Mouse (Mus musculus) heart, adult 2 months (tissue): ENCODE measurements around the gene Csk. TPM values are rescaled to one million over a fixed set of nuclear protein-coding genes. Genes with fewer than 3 reads are reported as not detected.

Experiments used
- DNase-seq, 2 experiments: peaks; one replicate each; pipeline ENCODE4 v3.0.0; 2021
- H3K27ac ChIP-seq: fragments of 200-600 bp; 2 replicates; pipeline ENCODE4 v1.8.1; 2022
- H3K27me3 ChIP-seq: fragments of 200-500 bp; 2 replicates; pipeline ENCODE4 v1.6.1; 2012; ENCODE audit warnings: mild to moderate bottlenecking, low read length, inconsistent platforms, mixed read lengths; ENCODE audit not compliant: control insufficient read depth, insufficient read depth
- H3K36me3 ChIP-seq: fragments of 200-500 bp; 2 replicates; pipeline ENCODE4 v1.6.1; 2012; ENCODE audit warnings: low read length, inconsistent platforms; ENCODE audit not compliant: control insufficient read depth, insufficient read depth
- H3K4me1 ChIP-seq: fragments of 200-500 bp; 2 replicates; pipeline ENCODE4 v1.6.1; 2011; ENCODE audit warnings: low read length; ENCODE audit not compliant: control insufficient read depth, insufficient read depth
- H3K4me3 ChIP-seq: fragments of 200-600 bp; 2 replicates; pipeline ENCODE4 v1.8.1; 2022
- H3K79me2 ChIP-seq: fragments of 200-500 bp; replicated peaks from 2 replicates; pipeline ENCODE4 v1.6.1; 2012; ENCODE audit warnings: mild to moderate bottlenecking, inconsistent platforms, low read length, moderate library complexity, mixed read lengths; ENCODE audit not compliant: control insufficient read depth, insufficient read depth
- H3K9ac ChIP-seq: fragments of 200-500 bp; 2 replicates; pipeline ENCODE4 v1.6.1; 2012; ENCODE audit warnings: low read depth, mild to moderate bottlenecking, control low read depth, inconsistent platforms, low read length, mixed read lengths
- CTCF ChIP-seq: fragments of 200-600 bp; IDR thresholded peaks from 2 replicates; pipeline ENCODE4 v1.8.1; 2022; ENCODE audit warnings: antibody characterized with exemption, mild to moderate bottlenecking, moderate library complexity
- EP300 ChIP-seq: fragments of 200-500 bp; IDR thresholded peaks from 2 replicates; pipeline ENCODE4 v1.6.1; 2011; ENCODE audit warnings: low read depth, low read length, control low read depth; ENCODE audit not compliant: insufficient read depth
- POLR2A ChIP-seq: fragments of 200-500 bp; IDR thresholded peaks from 2 replicates; pipeline ENCODE4 v1.6.1; 2011; ENCODE audit warnings: mild to moderate bottlenecking, low read depth, low read length, control low read depth; ENCODE audit not compliant: insufficient read depth
- WGBS: fragments of 180-500 bp; shearing (Covaris S2); methylation state at CpG from one replicate; pipeline ENCODE4 v1.1.7; 2018; 5-methylcytosine and 5-hydroxymethylcytosine counted together
- intact Hi-C: fragments of 180-260 bp; cut with DNase I; formaldehyde crosslinking; loops from one replicate; pipeline ENCODE4 v1.15.1; 2025
- long read RNA-seq: library from polyadenylated mRNA; stranded (forward); transcript quantifications from one replicate; pipeline ENCODE4 v2.0.0, GENCODE M21; 2021
- polyA plus RNA-seq: library from polyadenylated mRNA; depleted of rRNA; stranded (reverse); fragments of >200 nt; gene quantifications from 2 replicates; pipeline ENCODE4 v1.2.3, GENCODE M21; 2012; rRNA removed
- total RNA-seq, 2 experiments: library from RNA; stranded (reverse); gene quantifications; 2 replicates each; pipeline ENCODE4 v1.2.3; 2021

Gene Csk
- 10 to 100 TPM; 23.3 to 29.7 TPM for total RNA-seq
- polyA plus RNA-seq = 19.4 and 20.6 TPM in 2 replicates
- long read RNA-seq, transcript Csk-201 (13 exons, 2,749 nt) = major isoform, 9 of 15 reads
- long read RNA-seq, partial matches to known transcripts = 6 of 15 reads
- long read RNA-seq, other reads (novel, unspliced or antisense) = 0 of 15 reads

DNA sequence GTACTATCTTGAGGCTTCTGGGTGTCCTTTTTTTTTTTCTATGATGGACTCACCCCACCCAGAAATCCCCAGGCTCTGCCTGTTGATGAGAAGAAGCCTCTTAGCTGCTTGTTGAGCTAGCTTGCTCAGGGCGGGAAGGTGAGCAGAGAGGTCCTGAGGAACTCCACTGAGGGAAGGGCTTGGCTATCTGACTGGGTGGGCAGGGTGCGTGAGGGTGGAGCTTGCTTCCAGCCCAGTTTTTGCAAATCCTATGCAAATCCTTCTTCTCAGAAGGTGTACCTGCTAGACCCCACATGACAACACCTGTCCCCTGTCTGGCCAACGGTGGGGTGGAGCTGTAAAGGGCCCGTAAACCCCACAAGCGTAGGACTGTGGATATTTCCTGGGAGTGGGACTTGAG is at the start of gene Csk:
Csk (minus strand) TSS at position 349 of the 400 bp plus-strand sequence.
- no peak within 1 kb of the TSS for H3K27ac ChIP-seq
- peaks cover 2% of the 10 kb centered on the region for H3K4me1 ChIP-seq
- no peaks in the 10 kb centered on the region for H3K79me2 ChIP-seq
- no peak within 1 kb of the TSS for H3K9ac ChIP-seq
- 83% methylated on average over 5 of the region's 5 CpGs for WGBS
- H3K36me3 ChIP-seq = no peaks in the 10 kb centered on the region
- no peak for DNase-seq
- intact Hi-C loops = loop anchor here (10.0 kb wide), 1 partner anchor 388 kb away; the partner anchor contains the start of gene 1700017B05Rik
- TF ChIP-seq CTCF (no peak), POLR2A (no peak), EP300 (no peak)
- H3K4me3 ChIP-seq = no peak within 1 kb of the TSS
- H3K27me3 ChIP-seq = no peaks in the 10 kb centered on the region

- Histone ChIP-seq H3K4me1 (peaks cover 7% of the 10 kb centered on the region), H3K79me2 (no peaks in the 10 kb centered on the region), H3K4me3 (no peak overlapping the region), H3K9ac (no peak overlapping the region), H3K27ac (no peak overlapping the region), H3K36me3 (no peaks in the 10 kb centered on the region), H3K27me3 (0 out of 2 replicates have a peak, but pooled peaks cover 2% of the 10 kb centered on the region)
- intact Hi-C loops = no loop called here
- DNase-seq = no peak
- WGBS = 59% methylated on average over 1 of the region's 1 CpGs
- TF ChIP-seq POLR2A = no peak
- no peak for TF ChIP-seq CTCF
- TF ChIP-seq EP300 = no peak
Measured at GRCm38 (mm10) chr9:57698466-57699150, 45.2 kb upstream of the Csk start.

DNA sequence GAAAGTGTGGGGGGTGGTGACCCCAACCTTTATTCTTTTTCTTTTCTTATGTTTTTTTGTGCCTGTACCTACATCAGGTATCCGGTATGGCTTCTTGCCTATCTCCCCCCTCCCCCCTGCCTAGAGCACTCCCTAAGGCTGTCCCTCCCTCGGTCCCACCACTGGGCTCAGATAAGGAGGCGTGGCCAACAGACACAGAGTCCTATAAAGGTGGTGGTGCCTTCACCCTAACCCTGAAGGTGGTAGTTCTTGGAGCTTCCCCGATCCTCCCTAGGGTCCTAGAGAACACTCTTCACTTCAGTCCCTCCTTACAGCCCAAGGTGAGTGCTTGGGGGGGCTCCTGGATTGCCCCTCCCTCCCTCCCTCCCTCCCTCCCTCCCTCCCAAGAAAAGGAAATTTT is 43.9 kb upstream of the Csk start:
- peaks cover 7% of the 10 kb centered on the region for H3K4me1 ChIP-seq
- H3K36me3 ChIP-seq = no peaks in the 10 kb centered on the region
- intact Hi-C loops = no loop called here
- no peak overlapping the region for H3K4me3 ChIP-seq
- WGBS = 30% methylated on average over 4 of the region's 4 CpGs
- H3K9ac ChIP-seq = no peak overlapping the region
- 0 out of 2 replicates have a peak, but pooled peaks cover 2% of the 10 kb centered on the region for H3K27me3 ChIP-seq
- H3K27ac ChIP-seq = no peak overlapping the region
- H3K79me2 ChIP-seq = no peaks in the 10 kb centered on the region
- TF ChIP-seq EP300 (no peak), CTCF (no peak), POLR2A (no peak)
- no peak for DNase-seq

- H3K27ac ChIP-seq = no peak overlapping the region
Measured at GRCm38 (mm10) chr9:57696380-57697285, 43.2 kb upstream of the Csk start.

DNA sequence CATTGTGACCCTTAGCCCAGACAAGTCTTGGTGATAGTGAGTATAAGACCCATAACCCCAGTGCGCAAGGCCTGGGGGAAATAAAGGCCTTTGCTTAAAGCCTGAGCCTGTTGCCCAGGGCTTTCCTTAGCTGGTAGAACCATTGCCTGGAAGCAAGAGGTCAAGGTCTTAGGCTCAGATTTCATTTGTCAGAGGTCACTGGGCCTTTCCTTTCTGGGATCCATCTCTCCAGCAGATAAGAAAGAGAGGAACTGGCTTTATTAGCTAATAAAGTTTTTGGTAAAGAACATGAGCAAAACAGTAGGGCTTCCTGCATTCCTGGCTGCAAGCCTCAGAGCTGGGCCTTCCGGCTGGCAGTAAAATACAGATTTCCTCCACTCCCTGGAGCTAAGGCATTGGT is 40.7 kb upstream of the Csk start:
- intact Hi-C loops = no loop called here
- Histone ChIP-seq H3K79me2 (no peaks in the 10 kb centered on the region), H3K27ac (peak overlapping the region; percentile 26), H3K4me1 (peaks cover 7% of the 10 kb centered on the region), H3K4me3 (no peak overlapping the region), H3K36me3 (no peaks in the 10 kb centered on the region), H3K27me3 (0 out of 2 replicates have a peak, but pooled peaks cover 2% of the 10 kb centered on the region), H3K9ac (no peak overlapping the region)
- TF ChIP-seq EP300 (0 out of 2 replicates have a peak, but pooled peaks have one; percentile 32), CTCF (no peak), POLR2A (no peak)
- 72% methylated on average over 2 of the region's 2 CpGs for whole genome bisulfite sequencing
- peak in 1 of 2 experiments; percentile 12 for DNase-seq

More at GRCm38 (mm10) chr9:57696380-57697285, 43.2 kb upstream of the Csk start:
- Histone ChIP-seq H3K79me2 (no peaks in the 10 kb centered on the region), H3K4me1 (peaks cover 7% of the 10 kb centered on the region), H3K36me3 (no peaks in the 10 kb centered on the region), H3K9ac (peak overlapping the region; percentile 57), H3K27me3 (0 out of 2 replicates have a peak, but pooled peaks cover 2% of the 10 kb centered on the region), H3K4me3 (peak overlapping the region; percentile 47)
- no peak for TF ChIP-seq CTCF
- no peak for TF ChIP-seq EP300
- no peak for TF ChIP-seq POLR2A
- WGBS = 4% methylated on average over 42 of the region's 42 CpGs
- intact Hi-C loops = no loop called here
- DNase-seq = peak; percentile 48 to 62
